Mouse (Mus musculus) retina, embryonic 14.5 days (tissue): ENCODE results near the gene Gm13271.
"Not testable (repeated sequence)": the region's sequence is repeated elsewhere in the genome, so short reads cannot be mapped to it uniquely, and the experiment has no call there.

Source experiments
- DNase-seq: peaks from one replicate; pipeline ENCODE4 v3.0.0-alpha.2; 2015; ENCODE audit warnings: low spot score

Gene Gm13271

GRCm38 (mm10) chr4:88754818-88755340, at the start of gene Gm13271:
Gm13271 (plus strand) TSS chr4:88754868.
- DNase-seq: not testable (repeated sequence)

- no peak for DNase-seq
These were observed 48.7 kb upstream of the Gm13271 start for GRCm38 (mm10) chr4:88705924-88706323.

GRCm38 (mm10) chr4:88707128-88707826, 47.4 kb upstream of the Gm13271 start:
- DNase-seq: no peak

- DNase-seq: no peak
These were observed 40.4 kb upstream of the Gm13271 start for GRCm38 (mm10) chr4:88714281-88714680.

- no peak for DNase-seq
These were observed 39.6 kb upstream of the Gm13271 start for GRCm38 (mm10) chr4:88715059-88715458.

- DNase-seq: no peak
These were observed 36.0 kb upstream of the Gm13271 start for GRCm38 (mm10) chr4:88718715-88719114.

- DNase-seq: peak; percentile 96
These were observed 32.6 kb upstream of the Gm13271 start, which contains the start of the genes Gm26566 and Klhl9 for GRCm38 (mm10) chr4:88721791-88722721. Gm26566 (plus strand) TSS chr4:88721805. Klhl9 (minus strand) TSS chr4:88722465.

GRCm38 (mm10) chr4:88723497-88724090, 31.1 kb upstream of the Gm13271 start:
- DNase-seq: no peak

GRCm38 (mm10) chr4:88726727-88727126, 27.9 kb upstream of the Gm13271 start:
- no peak for DNase-seq

- peak; percentile 29 for DNase-seq
These were observed 27.3 kb upstream of the Gm13271 start for GRCm38 (mm10) chr4:88727324-88727723.

- DNase-seq: peak; percentile 77
These were observed 16.2 kb upstream of the Gm13271 start for GRCm38 (mm10) chr4:88738480-88738879.

- DNase-seq: no peak
These were observed 15.6 kb upstream of the Gm13271 start for GRCm38 (mm10) chr4:88739036-88739435.

- DNase-seq: no peak
These were observed 13.2 kb upstream of the Gm13271 start for GRCm38 (mm10) chr4:88741426-88741825.

- DNase-seq: no peak
These were observed 11.8 kb upstream of the Gm13271 start for GRCm38 (mm10) chr4:88742771-88743371.

- DNase-seq: no peak
These were observed 10.5 kb upstream of the Gm13271 start for GRCm38 (mm10) chr4:88744207-88744606.

- DNase-seq: no peak
These were observed 4.7 kb upstream of the Gm13271 start for GRCm38 (mm10) chr4:88749926-88750325.

- DNase-seq: not testable (repeated sequence)
These were observed 2.2 kb downstream of the Gm13271 start for GRCm38 (mm10) chr4:88756581-88757513.

GRCm38 (mm10) chr4:88757628-88758031, 3.0 kb downstream of the Gm13271 start:
- not testable (repeated sequence) for DNase-seq

- DNase-seq: not testable (repeated sequence)
These were observed 4.1 kb downstream of the Gm13271 start for GRCm38 (mm10) chr4:88758751-88759150.

- DNase-seq: not testable (repeated sequence)
These were observed 5.1 kb downstream of the Gm13271 start, which contains the start of gene Gm13283 for GRCm38 (mm10) chr4:88759610-88760268. Gm13283 (plus strand) TSS chr4:88760119.
